Mouse (Mus musculus) embryonic facial prominence, embryonic 15.5 days (tissue): ENCODE data around the gene Plcg1. TPM values are rescaled to one million over a fixed set of nuclear protein-coding genes. Genes with fewer than 3 reads are reported as not detected.

Experiments used
- ATAC-seq: fragments of 200-750 bp; cut with Nextera tagmentation; 2 replicates; pipeline ENCODE4 v1.8.0; 2017; ENCODE audit warnings: low read depth, moderate TSS enrichment; ENCODE audit not compliant: insufficient number of reproducible peaks, low FRiP score, low TSS enrichment
- H3K27ac ChIP-seq: fragments of 300-500 bp; sonication (generic); replicated peaks from 2 replicates; pipeline ENCODE4 v1.5.1; 2015; ENCODE audit warnings: mild to moderate bottlenecking, inconsistent platforms
- H3K27me3 ChIP-seq: fragments of 300-500 bp; sonication (generic); 2 replicates; pipeline ENCODE4 v1.6.1; 2015; ENCODE audit warnings: inconsistent platforms
- H3K36me3 ChIP-seq: fragments of 300-500 bp; sonication (generic); 2 replicates; pipeline ENCODE4 v1.6.1; 2015; ENCODE audit warnings: mild to moderate bottlenecking, inconsistent platforms
- H3K4me1 ChIP-seq: fragments of 300-500 bp; sonication (generic); 2 replicates; pipeline ENCODE4 v1.6.1; 2015; ENCODE audit warnings: inconsistent platforms
- H3K4me2 ChIP-seq: fragments of 300-500 bp; sonication (generic); replicated peaks from 2 replicates; pipeline ENCODE4 v1.6.1; 2015; ENCODE audit warnings: mild to moderate bottlenecking, inconsistent platforms
- H3K4me3 ChIP-seq: fragments of 300-500 bp; sonication (generic); replicated peaks from 2 replicates; pipeline ENCODE4 v1.5.1; 2015; ENCODE audit warnings: mild to moderate bottlenecking, inconsistent platforms
- H3K9ac ChIP-seq: fragments of 300-500 bp; sonication (generic); 2 replicates; pipeline ENCODE4 v1.6.1; 2015; ENCODE audit warnings: inconsistent platforms
- H3K9me3 ChIP-seq: fragments of 300-500 bp; sonication (generic); replicated peaks from 2 replicates; pipeline ENCODE4 v1.6.1; 2016; ENCODE audit warnings: inconsistent platforms
- WGBS: fragments of 180-500 bp; shearing (Covaris S2); methylation state at CpG from one replicate; pipeline ENCODE4 v1.1.7; 2015; 5-methylcytosine and 5-hydroxymethylcytosine counted together
- polyA plus RNA-seq: library from polyadenylated mRNA; unstranded; fragments of >200 nt; fragmentation: Nextera tagmentation; extraction: Ambion mirVana; gene quantifications from 2 replicates; pipeline ENCODE4 v1.2.1, GENCODE M21; 2015

Gene Plcg1
- polyA plus RNA-seq, 1 experiment from 2014 or later, result 49.2 TPM

GRCm38 (mm10) chr2:160736466-160736865, 5.4 kb downstream of the Plcg1 start:
- peaks cover 75% of the 10 kb centered on the region for H3K4me1 ChIP-seq
- no peak for ATAC-seq
- 85% methylated on average over 3 of the region's 3 CpGs for WGBS

GRCm38 (mm10) chr2:160738354-160738753, 7.3 kb downstream of the Plcg1 start:
- peaks cover 76% of the 10 kb centered on the region for H3K4me1 ChIP-seq
- no peaks in the 10 kb centered on the region for H3K9me3 ChIP-seq
- no peaks in the 10 kb centered on the region for H3K27me3 ChIP-seq
- H3K9ac ChIP-seq, result no peak overlapping the region
- H3K4me2 ChIP-seq, result no peak overlapping the region
- H3K36me3 ChIP-seq, result peaks cover 23% of the 10 kb centered on the region; the same call in 1 of the 2 replicates
- H3K27ac ChIP-seq, result peak overlapping the region; percentile 22; the same call in 1 of the 2 replicates
- H3K4me3 ChIP-seq, result no peak overlapping the region
- WGBS, result 76% methylated on average over 5 of the region's 5 CpGs
- ATAC-seq, result no peak

More at GRCm38 (mm10) chr2:160736466-160736865, 5.4 kb downstream of the Plcg1 start:
- no peaks in the 10 kb centered on the region for H3K9me3 ChIP-seq
- no peaks in the 10 kb centered on the region for H3K27me3 ChIP-seq
- no peak overlapping the region for H3K9ac ChIP-seq
- peaks cover 23% of the 10 kb centered on the region; the same call in 1 of the 2 replicates for H3K36me3 ChIP-seq
- H3K4me3 ChIP-seq, result no peak overlapping the region
- no peak overlapping the region for H3K4me2 ChIP-seq
- H3K27ac ChIP-seq, result no peak overlapping the region

- no peak overlapping the region for H3K9ac ChIP-seq
- no peaks in the 10 kb centered on the region for H3K27me3 ChIP-seq
- H3K9me3 ChIP-seq, result no peaks in the 10 kb centered on the region
- H3K27ac ChIP-seq, result 0 out of 2 replicates have a peak overlapping the region, but pooled peaks have one; percentile 41
- H3K4me3 ChIP-seq, result no peak overlapping the region
- H3K36me3 ChIP-seq, result peaks cover 21% of the 10 kb centered on the region; the same call in 1 of the 2 replicates
- WGBS, result 55% methylated on average over 2 of the region's 2 CpGs
- peaks cover 62% of the 10 kb centered on the region for H3K4me1 ChIP-seq
- ATAC-seq, result no peak
- H3K4me2 ChIP-seq, result no peak overlapping the region
Measured at GRCm38 (mm10) chr2:160739647-160740356, 8.7 kb downstream of the Plcg1 start.

GRCm38 (mm10) chr2:160740521-160741156, 9.5 kb downstream of the Plcg1 start:
- Histone ChIP-seq H3K4me2 (no peak overlapping the region), H3K36me3 (peaks cover 15% of the 10 kb centered on the region; the same call in 1 of the 2 replicates), H3K27ac (peak overlapping the region; percentile 41; the same call in 1 of the 2 replicates), H3K9ac (no peak overlapping the region), H3K27me3 (no peaks in the 10 kb centered on the region), H3K4me3 (no peak overlapping the region), H3K9me3 (no peaks in the 10 kb centered on the region), H3K4me1 (peaks cover 61% of the 10 kb centered on the region)
- WGBS, result 32% methylated on average over 11 of the region's 11 CpGs
- 0 out of 2 replicates have a peak, but pooled peaks have one; percentile 17 for ATAC-seq

- 72% methylated on average over 3 of the region's 3 CpGs for WGBS
- no peak for ATAC-seq
- no peaks in the 10 kb centered on the region for H3K9me3 ChIP-seq
- H3K27me3 ChIP-seq, result no peaks in the 10 kb centered on the region
- H3K4me3 ChIP-seq, result no peak overlapping the region
- peaks cover 70% of the 10 kb centered on the region for H3K4me1 ChIP-seq
- peak overlapping the region; percentile 41; the same call in 1 of the 2 replicates for H3K27ac ChIP-seq
- no peak overlapping the region for H3K9ac ChIP-seq
- H3K4me2 ChIP-seq, result no peak overlapping the region
- peaks cover 11% of the 10 kb centered on the region; the same call in 1 of the 2 replicates for H3K36me3 ChIP-seq
Measured at GRCm38 (mm10) chr2:160741580-160741979, 10.5 kb downstream of the Plcg1 start.

- Histone ChIP-seq H3K27ac (peak overlapping the region; percentile 41), H3K4me1 (peaks cover 72% of the 10 kb centered on the region), H3K4me3 (no peak overlapping the region), H3K9ac (no peak overlapping the region), H3K9me3 (no peaks in the 10 kb centered on the region), H3K27me3 (no peaks in the 10 kb centered on the region), H3K36me3 (peaks cover 5% of the 10 kb centered on the region), H3K4me2 (no peak overlapping the region)
- WGBS, result 69% methylated on average over 1 of the region's 1 CpGs
- no peak for ATAC-seq
Measured at GRCm38 (mm10) chr2:160742161-160742609, 11.1 kb downstream of the Plcg1 start.

GRCm38 (mm10) chr2:160744040-160744822, 13.1 kb downstream of the Plcg1 start:
- Histone ChIP-seq H3K9ac (no peak overlapping the region), H3K4me3 (no peak overlapping the region), H3K4me1 (peaks cover 59% of the 10 kb centered on the region), H3K27ac (no peak overlapping the region), H3K27me3 (no peaks in the 10 kb centered on the region), H3K9me3 (no peaks in the 10 kb centered on the region), H3K4me2 (no peak overlapping the region), H3K36me3 (peaks cover 21% of the 10 kb centered on the region)
- 91% methylated on average over 7 of the region's 7 CpGs for WGBS
- no peak for ATAC-seq

- Histone ChIP-seq H3K27ac (no peak overlapping the region; the same call in 1 of the 2 replicates), H3K4me1 (peaks cover 53% of the 10 kb centered on the region), H3K4me2 (no peak overlapping the region), H3K27me3 (no peaks in the 10 kb centered on the region), H3K9ac (no peak overlapping the region), H3K4me3 (no peak overlapping the region), H3K9me3 (no peaks in the 10 kb centered on the region), H3K36me3 (peaks cover 27% of the 10 kb centered on the region)
- WGBS, result 82% methylated on average over 5 of the region's 5 CpGs
- no peak for ATAC-seq
Measured at GRCm38 (mm10) chr2:160744823-160745210, 13.7 kb downstream of the Plcg1 start.

GRCm38 (mm10) chr2:160745497-160745896, 14.4 kb downstream of the Plcg1 start:
- Histone ChIP-seq H3K4me2 (no peak overlapping the region), H3K4me1 (peaks cover 46% of the 10 kb centered on the region)

GRCm38 (mm10) chr2:160746637-160747036, 15.5 kb downstream of the Plcg1 start:
- H3K9me3 ChIP-seq, result no peaks in the 10 kb centered on the region
- peak overlapping the region; percentile 51 for H3K27ac ChIP-seq
- WGBS, result 82% methylated on average over 5 of the region's 5 CpGs
- no peaks in the 10 kb centered on the region for H3K27me3 ChIP-seq
- H3K4me2 ChIP-seq, result no peak overlapping the region
- H3K9ac ChIP-seq, result no peak overlapping the region
- H3K4me3 ChIP-seq, result no peak overlapping the region
- no peak for ATAC-seq
- peaks cover 45% of the 10 kb centered on the region for H3K36me3 ChIP-seq
- peaks cover 34% of the 10 kb centered on the region for H3K4me1 ChIP-seq

More at GRCm38 (mm10) chr2:160745497-160745896, 14.4 kb downstream of the Plcg1 start:
- H3K27me3 ChIP-seq, result no peaks in the 10 kb centered on the region
- 90% methylated on average over 1 of the region's 1 CpGs for WGBS
- H3K27ac ChIP-seq, result no peak overlapping the region; the same call in 1 of the 2 replicates
- H3K4me3 ChIP-seq, result no peak overlapping the region
- no peaks in the 10 kb centered on the region for H3K9me3 ChIP-seq
- H3K36me3 ChIP-seq, result peaks cover 33% of the 10 kb centered on the region
- no peak for ATAC-seq
- H3K9ac ChIP-seq, result no peak overlapping the region

GRCm38 (mm10) chr2:160747075-160747474, 16.0 kb downstream of the Plcg1 start:
- 60% methylated on average over 10 of the region's 10 CpGs for WGBS
- H3K4me1 ChIP-seq, result peaks cover 30% of the 10 kb centered on the region
- no peaks in the 10 kb centered on the region for H3K9me3 ChIP-seq
- H3K4me3 ChIP-seq, result no peak overlapping the region
- no peak overlapping the region for H3K9ac ChIP-seq
- ATAC-seq, result no peak
- H3K36me3 ChIP-seq, result peaks cover 49% of the 10 kb centered on the region
- H3K27ac ChIP-seq, result peak overlapping the region; percentile 51
- no peak overlapping the region for H3K4me2 ChIP-seq
- H3K27me3 ChIP-seq, result no peaks in the 10 kb centered on the region
